Mouse (Mus musculus): ENCODE results near the gene Sppl2b.
"Not testable (repeated sequence)": the region's sequence is repeated elsewhere in the genome, so short reads cannot be mapped to it uniquely, and the experiment has no call there.

GRCm38 (mm10) chr10:80817955-80818354 is 37.1 kb upstream of the Sppl2b start:
- TF ChIP-seq CTCF (IDR thresholded peaks at IDR 0.05; ENCODE audit: extremely low read depth, insufficient read depth, insufficient read length, insufficient replicate concordance); POLR2A (IDR thresholded peaks at IDR 0.05; ENCODE audit: low read depth, low read length): not testable (repeated sequence)
